Mouse (Mus musculus): Measurements from ENCODE around the gene Fibcd1.

Gene Fibcd1

GRCm38 (mm10) chr2:31811086-31811958 is 34.5 kb downstream of the Fibcd1 start:
- DNase-seq (ENCODE audit: extremely low read depth, low read depth, low spot score) = no peak

- DNase-seq (ENCODE audit: extremely low read depth, low read depth, low spot score) = no peak
These were observed 35.4 kb downstream of the Fibcd1 start, which contains the start of gene Qrfp for GRCm38 (mm10) chr2:31810444-31810843. Gene Qrfp, minus strand, starts transcription at chr2:31810580.

GRCm38 (mm10) chr2:31809358-31809740 is 36.5 kb downstream of the Fibcd1 start:
- no peak for DNase-seq (ENCODE audit: extremely low read depth, low read depth, low spot score)

GRCm38 (mm10) chr2:31808410-31809357 is 37.1 kb downstream of the Fibcd1 start:
- DNase-seq (ENCODE audit: extremely low read depth, low read depth, low spot score) = no peak

GRCm38 (mm10) chr2:31806639-31807382 is 39.0 kb downstream of the Fibcd1 start:
- DNase-seq (ENCODE audit: extremely low read depth, low read depth, low spot score) = no peak

GRCm38 (mm10) chr2:31803480-31803879 is 42.3 kb downstream of the Fibcd1 start:
- no peak for DNase-seq (ENCODE audit: extremely low read depth, low read depth, low spot score)

GRCm38 (mm10) chr2:31802811-31803210 is 43.0 kb downstream of the Fibcd1 start:
- DNase-seq (ENCODE audit: extremely low read depth, low read depth, low spot score) = no peak

- DNase-seq (ENCODE audit: extremely low read depth, low read depth, low spot score) = no peak
These were observed 44.4 kb downstream of the Fibcd1 start for GRCm38 (mm10) chr2:31801416-31801815.

GRCm38 (mm10) chr2:31796943-31797342 is 48.9 kb downstream of the Fibcd1 start:
- DNase-seq (ENCODE audit: extremely low read depth, low read depth, low spot score) = no peak

- DNase-seq (ENCODE audit: extremely low read depth, low read depth, low spot score) = no peak
These were observed 53.2 kb downstream of the Fibcd1 start for GRCm38 (mm10) chr2:31792611-31793010.

- DNase-seq (ENCODE audit: extremely low read depth, low read depth, low spot score) = no peak
These were observed 54.5 kb downstream of the Fibcd1 start for GRCm38 (mm10) chr2:31791260-31791659.

- no peak for DNase-seq (ENCODE audit: extremely low read depth, low read depth, low spot score)
These were observed 55.0 kb downstream of the Fibcd1 start for GRCm38 (mm10) chr2:31790728-31791251.

GRCm38 (mm10) chr2:31789215-31789614 is 56.6 kb downstream of the Fibcd1 start:
- DNase-seq (ENCODE audit: extremely low read depth, low read depth, low spot score) = no peak

GRCm38 (mm10) chr2:31788227-31788626 is 57.6 kb downstream of the Fibcd1 start:
- DNase-seq (ENCODE audit: extremely low read depth, low read depth, low spot score) = no peak

GRCm38 (mm10) chr2:31787029-31787428 is 58.8 kb downstream of the Fibcd1 start:
- no peak for DNase-seq (ENCODE audit: extremely low read depth, low read depth, low spot score)

GRCm38 (mm10) chr2:31785074-31785473 is 60.7 kb downstream of the Fibcd1 start:
- no peak for DNase-seq (ENCODE audit: extremely low read depth, low read depth, low spot score)

GRCm38 (mm10) chr2:31782958-31783602 is 62.7 kb downstream of the Fibcd1 start:
- no peak for DNase-seq (ENCODE audit: extremely low read depth, low read depth, low spot score)

GRCm38 (mm10) chr2:31779258-31779657 is 66.5 kb downstream of the Fibcd1 start:
- no peak for DNase-seq (ENCODE audit: extremely low read depth, low read depth, low spot score)

GRCm38 (mm10) chr2:31776479-31776878 is 69.3 kb downstream of the Fibcd1 start:
- DNase-seq (ENCODE audit: extremely low read depth, low read depth, low spot score) = no peak

- peak; percentile 88 for DNase-seq (ENCODE audit: extremely low read depth, low read depth, low spot score)
These were observed 74.9 kb downstream of the Fibcd1 start for GRCm38 (mm10) chr2:31770781-31771441.
